Mouse (Mus musculus) heart, adult 2 months (tissue): ENCODE measurements around the gene Thap12. TPM values are rescaled to one million over a fixed set of nuclear protein-coding genes. Genes with fewer than 3 reads are reported as not detected.

Experiments used
- DNase-seq, 2 experiments: peaks; one replicate each; pipeline ENCODE4 v3.0.0; 2021
- H3K27ac ChIP-seq: fragments of 200-600 bp; 2 replicates; pipeline ENCODE4 v1.8.1; 2022
- H3K27me3 ChIP-seq: fragments of 200-500 bp; 2 replicates; pipeline ENCODE4 v1.6.1; 2012; ENCODE audit warnings: mild to moderate bottlenecking, low read length, inconsistent platforms, mixed read lengths; ENCODE audit not compliant: control insufficient read depth, insufficient read depth
- H3K36me3 ChIP-seq: fragments of 200-500 bp; 2 replicates; pipeline ENCODE4 v1.6.1; 2012; ENCODE audit warnings: low read length, inconsistent platforms; ENCODE audit not compliant: control insufficient read depth, insufficient read depth
- H3K4me1 ChIP-seq: fragments of 200-500 bp; 2 replicates; pipeline ENCODE4 v1.6.1; 2011; ENCODE audit warnings: low read length; ENCODE audit not compliant: control insufficient read depth, insufficient read depth
- H3K4me3 ChIP-seq: fragments of 200-600 bp; 2 replicates; pipeline ENCODE4 v1.8.1; 2022
- H3K79me2 ChIP-seq: fragments of 200-500 bp; replicated peaks from 2 replicates; pipeline ENCODE4 v1.6.1; 2012; ENCODE audit warnings: mild to moderate bottlenecking, inconsistent platforms, low read length, moderate library complexity, mixed read lengths; ENCODE audit not compliant: control insufficient read depth, insufficient read depth
- H3K9ac ChIP-seq: fragments of 200-500 bp; 2 replicates; pipeline ENCODE4 v1.6.1; 2012; ENCODE audit warnings: low read depth, mild to moderate bottlenecking, control low read depth, inconsistent platforms, low read length, mixed read lengths
- CTCF ChIP-seq: fragments of 200-600 bp; IDR thresholded peaks from 2 replicates; pipeline ENCODE4 v1.8.1; 2022; ENCODE audit warnings: antibody characterized with exemption, mild to moderate bottlenecking, moderate library complexity
- EP300 ChIP-seq: fragments of 200-500 bp; IDR thresholded peaks from 2 replicates; pipeline ENCODE4 v1.6.1; 2011; ENCODE audit warnings: low read depth, low read length, control low read depth; ENCODE audit not compliant: insufficient read depth
- POLR2A ChIP-seq: fragments of 200-500 bp; IDR thresholded peaks from 2 replicates; pipeline ENCODE4 v1.6.1; 2011; ENCODE audit warnings: mild to moderate bottlenecking, low read depth, low read length, control low read depth; ENCODE audit not compliant: insufficient read depth
- WGBS: fragments of 180-500 bp; shearing (Covaris S2); methylation state at CpG from one replicate; pipeline ENCODE4 v1.1.7; 2018; 5-methylcytosine and 5-hydroxymethylcytosine counted together
- intact Hi-C: fragments of 180-260 bp; cut with DNase I; formaldehyde crosslinking; loops from one replicate; pipeline ENCODE4 v1.15.1; 2025
- polyA plus RNA-seq: library from polyadenylated mRNA; depleted of rRNA; stranded (reverse); fragments of >200 nt; gene quantifications from 2 replicates; pipeline ENCODE4 v1.2.3, GENCODE M21; 2012
- total RNA-seq, 2 experiments: library from RNA; stranded (reverse); gene quantifications; 2 replicates each; pipeline ENCODE4 v1.2.3; 2021

The Thap12 gene
- total and polyA plus RNA-seq, 3 experiments: 18.0 to 80.7 (median 71.5) TPM

- Histone ChIP-seq H3K27ac (peak overlapping the region; percentile 88), H3K4me1 (peaks cover 4% of the 10 kb centered on the region), H3K4me3 (peak overlapping the region; percentile 43; the same call in 1 of the 2 replicates), H3K79me2 (no peaks in the 10 kb centered on the region), H3K36me3 (peaks cover 3% of the 10 kb centered on the region), H3K27me3 (no peaks in the 10 kb centered on the region), H3K9ac (no peak overlapping the region)
- WGBS: 79% methylated on average over 2 of the region's 2 CpGs
- TF ChIP-seq EP300 (no peak), CTCF (no peak), POLR2A (no peak)
- DNase-seq: no peak
- intact Hi-C loops: no loop called here
Observed at GRCm38 (mm10) chr7:98677511-98677910, 25.4 kb upstream of the Thap12 start.

- H3K27me3 ChIP-seq: no peaks in the 10 kb centered on the region
- intact Hi-C loops: no loop called here
- no peaks in the 10 kb centered on the region for H3K79me2 ChIP-seq
- H3K4me1 ChIP-seq: peaks cover 1% of the 10 kb centered on the region; the same call in 1 of the 2 replicates
- peak overlapping the region; percentile 43 for H3K4me3 ChIP-seq
- TF ChIP-seq EP300: peak; percentile 64; the same call in 1 of the 2 replicates
- TF ChIP-seq CTCF: no peak
- TF ChIP-seq POLR2A: peak; percentile 56; the same call in 1 of the 2 replicates
- H3K36me3 ChIP-seq: no peaks in the 10 kb centered on the region
- peak in 1 of 2 experiments; percentile 48 for DNase-seq
- WGBS: 3% methylated on average over 7 of the region's 7 CpGs
- H3K9ac ChIP-seq: peak overlapping the region; percentile 50
- H3K27ac ChIP-seq: peak overlapping the region; percentile 88
Observed at GRCm38 (mm10) chr7:98678441-98678840, 24.5 kb upstream of the Thap12 start.

GRCm38 (mm10) chr7:98680691-98681090, 22.2 kb upstream of the Thap12 start:
- Histone ChIP-seq H3K27me3 (no peaks in the 10 kb centered on the region), H3K4me3 (no peak overlapping the region), H3K9ac (no peak overlapping the region), H3K4me1 (peaks cover 4% of the 10 kb centered on the region; the same call in 1 of the 2 replicates), H3K36me3 (no peaks in the 10 kb centered on the region), H3K27ac (no peak overlapping the region), H3K79me2 (no peaks in the 10 kb centered on the region)
- DNase-seq: no peak
- WGBS: 74% methylated on average over 2 of the region's 2 CpGs
- intact Hi-C loops: no loop called here
- TF ChIP-seq EP300 (no peak), CTCF (no peak), POLR2A (no peak)

- intact Hi-C loops: no loop called here
- Histone ChIP-seq H3K9ac (no peak overlapping the region), H3K79me2 (no peaks in the 10 kb centered on the region), H3K4me1 (peaks cover 4% of the 10 kb centered on the region; the same call in 1 of the 2 replicates), H3K27me3 (no peaks in the 10 kb centered on the region), H3K36me3 (no peaks in the 10 kb centered on the region), H3K4me3 (no peak overlapping the region), H3K27ac (no peak overlapping the region)
- WGBS: 81% methylated on average over 10 of the region's 10 CpGs
- DNase-seq: no peak
- TF ChIP-seq EP300 (no peak), CTCF (0 out of 2 replicates have a peak, but pooled peaks have one; percentile 20)
Observed at GRCm38 (mm10) chr7:98682821-98683220, 20.1 kb upstream of the Thap12 start.

GRCm38 (mm10) chr7:98685895-98686294, 17.0 kb upstream of the Thap12 start:
- no peaks in the 10 kb centered on the region for H3K36me3 ChIP-seq
- WGBS: 49% methylated on average over 13 of the region's 13 CpGs
- H3K9ac ChIP-seq: no peak overlapping the region
- DNase-seq: no peak
- intact Hi-C loops: no loop called here
- no peak overlapping the region for H3K4me3 ChIP-seq
- TF ChIP-seq POLR2A (no peak), EP300 (no peak), CTCF (peak; percentile 51)
- H3K27me3 ChIP-seq: no peaks in the 10 kb centered on the region
- H3K27ac ChIP-seq: no peak overlapping the region
- H3K79me2 ChIP-seq: no peaks in the 10 kb centered on the region
- H3K4me1 ChIP-seq: peaks cover 2% of the 10 kb centered on the region; the same call in 1 of the 2 replicates

- H3K4me1 ChIP-seq: peaks cover 5% of the 10 kb centered on the region
- no peak for DNase-seq
- TF ChIP-seq POLR2A (no peak), EP300 (no peak), CTCF (no peak)
- no peaks in the 10 kb centered on the region for H3K36me3 ChIP-seq
- no peaks in the 10 kb centered on the region for H3K27me3 ChIP-seq
- no peaks in the 10 kb centered on the region for H3K79me2 ChIP-seq
- intact Hi-C loops: no loop called here
- no peak overlapping the region for H3K4me3 ChIP-seq
- 73% methylated on average over 1 of the region's 1 CpGs for WGBS
- H3K9ac ChIP-seq: no peak overlapping the region
- no peak overlapping the region for H3K27ac ChIP-seq
Observed at GRCm38 (mm10) chr7:98690126-98690525, 12.8 kb upstream of the Thap12 start.
